Mouse (Mus musculus): ENCODE results near the gene Dnaic2.

DNA sequence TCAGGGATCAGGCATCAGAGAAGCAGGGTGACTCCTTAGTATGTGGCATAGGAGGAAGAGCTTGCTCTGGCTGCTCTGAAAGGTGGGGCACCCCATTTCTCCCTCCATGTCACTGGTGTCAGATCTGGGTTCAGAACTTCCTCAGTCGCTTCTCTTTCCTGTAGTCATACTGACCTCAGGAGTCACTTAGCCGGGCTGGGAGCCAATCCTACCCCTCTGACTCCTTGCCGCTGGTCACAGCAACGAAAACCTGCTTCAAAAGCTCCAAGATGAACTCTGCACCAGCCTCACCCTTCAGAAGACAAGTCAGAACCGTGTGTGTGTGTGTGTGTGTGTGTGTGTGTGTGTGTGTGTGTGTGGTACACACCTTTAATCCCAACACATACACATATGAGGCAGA, 20.9 kb upstream of the Dnaic2 start:
- TF ChIP-seq CTCF (IDR thresholded peaks at IDR 0.05; ENCODE audit: borderline replicate concordance, control insufficient read depth, extremely low read depth, insufficient read depth, low read length, poor library complexity) (no peak), POLR2A (IDR thresholded peaks at IDR 0.05; ENCODE audit: control insufficient read depth, extremely low read depth, insufficient read depth, low read length, poor library complexity) (no peak)
